Mouse (Mus musculus) forebrain, postnatal 0 days (tissue): ENCODE measurements around the gene Bbs4. TPM values are rescaled to one million over a fixed set of nuclear protein-coding genes. Genes with fewer than 3 reads are reported as not detected.
"Not testable (repeated sequence)": the region's sequence is repeated elsewhere in the genome, so short reads cannot be mapped to it uniquely, and the experiment has no call there.

Experiments used
- ATAC-seq: fragments of 200-750 bp; cut with Nextera tagmentation; 2 replicates; pipeline ENCODE4 v1.8.0; 2017; ENCODE audit warnings: mild to moderate bottlenecking, moderate library complexity
- DNase-seq: peaks from one replicate; pipeline ENCODE4 v3.0.0-alpha.2; 2015
- H3K27ac ChIP-seq: fragments of 300-500 bp; sonication (generic); 2 replicates; pipeline ENCODE4 v1.5.1; 2014; ENCODE audit warnings: low read depth, mild to moderate bottlenecking, antibody characterized with exemption, low read length, moderate library complexity, mixed read lengths
- H3K27me3 ChIP-seq: fragments of 300-500 bp; sonication (generic); 2 replicates; pipeline ENCODE4 v1.6.1; 2014; ENCODE audit warnings: mild to moderate bottlenecking, low read length, mixed read lengths; ENCODE audit not compliant: insufficient read depth
- H3K36me3 ChIP-seq: fragments of 300-500 bp; sonication (generic); 2 replicates; pipeline ENCODE4 v1.6.1; 2014; ENCODE audit warnings: mild to moderate bottlenecking, moderate library complexity; ENCODE audit not compliant: insufficient read depth
- H3K4me1 ChIP-seq: fragments of 300-500 bp; sonication (generic); 2 replicates; pipeline ENCODE4 v1.6.1; 2014; ENCODE audit warnings: antibody characterized with exemption; ENCODE audit not compliant: insufficient read depth
- H3K4me2 ChIP-seq: fragments of 300-500 bp; sonication (generic); 2 replicates; pipeline ENCODE4 v1.6.1; 2014; ENCODE audit warnings: low read depth, mild to moderate bottlenecking, moderate library complexity
- H3K4me3 ChIP-seq: fragments of 300-500 bp; sonication (generic); 2 replicates; pipeline ENCODE4 v1.5.1; 2014; ENCODE audit warnings: low read depth, low read length, mixed read lengths
- H3K9ac ChIP-seq: fragments of 300-500 bp; sonication (generic); 2 replicates; pipeline ENCODE4 v1.6.1; 2014; ENCODE audit warnings: mild to moderate bottlenecking
- H3K9me3 ChIP-seq: fragments of 300-500 bp; sonication (generic); 2 replicates; pipeline ENCODE4 v1.6.1; 2016; ENCODE audit warnings: low read length
- CTCF ChIP-seq: sonication (generic); IDR thresholded peaks from 2 replicates; pipeline ENCODE4 v1.5.1; 2016; ENCODE audit warnings: antibody characterized with exemption, control low read depth, low read depth
- WGBS: fragments of 180-500 bp; shearing (Covaris S2); extraction: QIAGEN DNeasy Blood & Tissue Kit; methylation state at CpG from one replicate; pipeline ENCODE4 v1.1.7; 2014; 5-methylcytosine and 5-hydroxymethylcytosine counted together
- polyA plus RNA-seq: library from polyadenylated mRNA; unstranded; fragments of >200 nt; fragmentation: Nextera tagmentation; extraction: Ambion mirVana; gene quantifications from 2 replicates; pipeline ENCODE4 v1.2.1, GENCODE M21; 2015
- total RNA-seq: library from RNA; depleted of rRNA; stranded (reverse); fragments of >200 nt; gene quantifications from 2 replicates; pipeline ENCODE4 v1.2.3, GENCODE M21; 2014

Gene Bbs4
- total and polyA plus RNA-seq, 2 experiments from 2014 or later, result 43.8 to 61.7 TPM

- WGBS, result 59% methylated on average over 1 of the region's 1 CpGs
- H3K36me3 ChIP-seq, H3K27me3 ChIP-seq, H3K4me1 ChIP-seq, H3K4me2 ChIP-seq, H3K4me3 ChIP-seq, DNase-seq, ATAC-seq, H3K9ac ChIP-seq, H3K9me3 ChIP-seq, H3K27ac ChIP-seq: not testable (repeated sequence)
- peak; percentile 31; the same call in 1 of the 2 replicates for TF ChIP-seq CTCF
Measured at GRCm38 (mm10) chr9:59358041-59358440, 4.7 kb upstream of the Bbs4 start.

- DNase-seq (no peak), ATAC-seq (peak; percentile 48; the same call in 1 of the 2 replicates)
- Histone ChIP-seq H3K4me1 (peaks cover 4% of the 10 kb centered on the region; the same call in 1 of the 2 replicates), H3K4me2 (peak overlapping the region; percentile 68), H3K9me3 (no peaks in the 10 kb centered on the region), H3K9ac (peak overlapping the region; percentile 75), H3K4me3 (peak overlapping the region; percentile 80), H3K36me3 (no peaks in the 10 kb centered on the region), H3K27me3 (no peaks in the 10 kb centered on the region), H3K27ac (peak overlapping the region; percentile 81)
- TF ChIP-seq CTCF, result no peak
- WGBS, result 10% methylated on average over 15 of the region's 15 CpGs
Measured at GRCm38 (mm10) chr9:59352586-59353252, 589 bp downstream of the Bbs4 start.

- TF ChIP-seq CTCF, result no peak
- no peak for DNase-seq
- Histone ChIP-seq H3K36me3 (peaks cover 24% of the 10 kb centered on the region), H3K27ac (no peak overlapping the region), H3K4me2 (no peak overlapping the region), H3K9me3 (no peaks in the 10 kb centered on the region), H3K4me3 (no peak overlapping the region), H3K9ac (no peak overlapping the region), H3K27me3 (no peaks in the 10 kb centered on the region), H3K4me1 (no peaks in the 10 kb centered on the region)
- 86% methylated on average over 2 of the region's 2 CpGs for WGBS
- ATAC-seq, result no peak
Measured at GRCm38 (mm10) chr9:59346176-59346575, 7.1 kb downstream of the Bbs4 start.

GRCm38 (mm10) chr9:59340002-59340401 lies 13.3 kb downstream of the Bbs4 start:
- Histone ChIP-seq H3K9ac (no peak overlapping the region), H3K27me3 (no peaks in the 10 kb centered on the region), H3K36me3 (peaks cover 44% of the 10 kb centered on the region), H3K4me1 (no peaks in the 10 kb centered on the region), H3K4me2 (no peak overlapping the region), H3K27ac (no peak overlapping the region), H3K4me3 (no peak overlapping the region), H3K9me3 (no peaks in the 10 kb centered on the region)
- ATAC-seq (no peak), DNase-seq (peak; percentile 17)
- 88% methylated on average over 8 of the region's 9 CpGs for WGBS
- peak; percentile 41; the same call in 1 of the 2 replicates for TF ChIP-seq CTCF

GRCm38 (mm10) chr9:59339107-59339506 lies 14.2 kb downstream of the Bbs4 start:
- Histone ChIP-seq H3K27ac (no peak overlapping the region), H3K9ac (no peak overlapping the region), H3K4me3 (no peak overlapping the region), H3K36me3 (peaks cover 51% of the 10 kb centered on the region), H3K4me2 (no peak overlapping the region), H3K9me3 (no peaks in the 10 kb centered on the region), H3K4me1 (no peaks in the 10 kb centered on the region), H3K27me3 (no peaks in the 10 kb centered on the region)
- DNase-seq, result no peak
- 91% methylated on average over 5 of the region's 5 CpGs for WGBS
- no peak for ATAC-seq
- no peak for TF ChIP-seq CTCF

- no peaks in the 10 kb centered on the region for H3K9me3 ChIP-seq
- 86% methylated on average over 5 of the region's 5 CpGs for WGBS
- no peak overlapping the region for H3K9ac ChIP-seq
- no peak overlapping the region for H3K27ac ChIP-seq
- DNase-seq (no peak), ATAC-seq (no peak)
- H3K4me3 ChIP-seq, result no peak overlapping the region
- no peaks in the 10 kb centered on the region for H3K27me3 ChIP-seq
- H3K4me1 ChIP-seq, result no peaks in the 10 kb centered on the region
- TF ChIP-seq CTCF, result no peak
- H3K4me2 ChIP-seq, result no peak overlapping the region
- peaks cover 45% of the 10 kb centered on the region for H3K36me3 ChIP-seq
Measured at GRCm38 (mm10) chr9:59338411-59338810, 14.9 kb downstream of the Bbs4 start.

GRCm38 (mm10) chr9:59337889-59338288 lies 15.4 kb downstream of the Bbs4 start:
- Histone ChIP-seq H3K27ac (no peak overlapping the region), H3K27me3 (no peaks in the 10 kb centered on the region), H3K36me3 (peaks cover 49% of the 10 kb centered on the region), H3K4me1 (no peaks in the 10 kb centered on the region), H3K9ac (no peak overlapping the region), H3K9me3 (no peaks in the 10 kb centered on the region), H3K4me2 (no peak overlapping the region), H3K4me3 (no peak overlapping the region)
- DNase-seq (no peak), ATAC-seq (no peak)
- WGBS, result 95% methylated on average over 5 of the region's 5 CpGs
- TF ChIP-seq CTCF, result no peak
